In the genomic region with DNA sequence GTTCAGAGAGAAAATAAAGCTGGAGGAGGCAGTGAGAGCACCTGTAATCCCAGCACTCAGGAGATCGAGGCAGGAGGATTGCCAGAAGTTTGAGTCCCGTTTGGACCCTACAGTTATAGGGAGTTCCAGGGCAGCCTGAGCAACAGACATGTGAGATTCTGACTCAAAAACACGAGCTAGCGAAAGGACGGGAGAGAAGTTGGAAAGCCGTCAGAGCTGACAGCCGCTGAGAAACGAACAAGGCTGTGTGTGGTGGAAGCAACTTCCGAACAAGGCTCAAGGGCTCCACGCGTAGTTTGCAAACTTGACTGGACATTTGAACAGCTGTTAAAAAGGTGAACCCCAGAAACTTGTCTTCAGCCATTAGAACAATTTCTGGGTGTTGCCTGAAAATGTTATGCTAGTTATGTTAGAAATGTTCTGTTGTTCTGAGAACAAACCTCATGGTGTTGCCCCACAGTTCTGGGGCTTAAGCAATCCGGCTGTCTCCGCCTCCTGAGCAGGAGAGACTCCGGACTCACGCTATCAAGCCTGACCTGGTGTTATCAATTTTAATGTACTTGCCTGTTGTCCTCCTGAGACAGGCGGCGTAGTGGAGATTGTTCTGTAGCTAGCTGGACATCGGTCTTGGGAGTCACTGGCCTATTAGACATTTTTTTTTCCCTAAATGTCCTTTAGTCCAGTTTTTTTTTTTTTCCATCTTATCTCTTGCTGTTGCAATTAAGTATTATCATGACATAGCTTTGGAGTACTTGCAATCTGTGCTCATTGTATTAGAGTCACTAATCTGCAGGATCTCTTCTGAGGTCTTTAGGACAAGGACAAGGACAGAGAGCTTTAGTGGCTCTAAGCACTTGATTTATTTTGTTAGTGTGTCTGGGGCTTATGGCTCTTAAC, we compare ENCODE assay signal across 11 mouse cellular contexts. TPM values are rescaled to one million over a fixed set of nuclear protein-coding genes. Genes with fewer than 3 reads are reported as not detected.
DNase-seq lines count a peak whose midpoint lies in the region; ATAC-seq and TF ChIP-seq lines count a peak whose summit lies in the region.
"Had no signal": no experiment of that assay in that cellular context is flagged by ENCODE, and none has a peak within 500 bp of the region (broad histone marks: within the 10 kb centered on the region; RNA-seq: fewer than 3 reads in every experiment).

No protein-coding gene starts in this region.

- no peaks in the 10 kb centered on the region for H3K79me2 ChIP-seq in liver, adult 2 months (ENCODE audit: control insufficient read depth, insufficient read depth, low read length)

- no peak overlapping the region for H3K27ac ChIP-seq in liver, adult 2 months (replicated peaks; ENCODE audit: insufficient read depth, low read depth, low read length)
- H3K27ac ChIP-seq in liver, embryonic 12.5 days = no peak overlapping the region
- peak overlapping the region; percentile 88 for H3K27ac ChIP-seq in bone marrow, adult 2 months (ENCODE audit: control insufficient read depth, insufficient read depth, low read depth, low read length, poor library complexity)
- peak overlapping the region; percentile 62 for H3K27ac ChIP-seq in stomach, embryonic 16.5 days (ENCODE audit: low read length)

- TF ChIP-seq CTCF in liver, adult 2 months (IDR thresholded peaks at IDR 0.05; ENCODE audit: low read depth, low read length) = no peak
- TF ChIP-seq CTCF in bone marrow, adult 2 months (IDR thresholded peaks at IDR 0.05; ENCODE audit: control insufficient read depth, insufficient read depth, low read length) = no peak

- WGBS in liver, adult 2 months = 33% methylated on average over 18 of the region's 18 CpGs
- WGBS in liver, embryonic 12.5 days (ENCODE audit: insufficient replicate concordance) = 58% methylated on average over 18 of the region's 18 CpGs
- 44% methylated on average over 18 of the region's 18 CpGs for WGBS in bone marrow, adult 2 months
- 57% methylated on average over 18 of the region's 18 CpGs for WGBS in stomach, embryonic 16.5 days

- H3K4me3 ChIP-seq in liver, adult 2 months (ENCODE audit: insufficient read depth, low read depth, low read length) = no peak overlapping the region
- no peak overlapping the region for H3K4me3 ChIP-seq in liver, embryonic 12.5 days
- peak overlapping the region; percentile 2 for H3K4me3 ChIP-seq in bone marrow, adult 2 months (replicated peaks; ENCODE audit: control insufficient read depth, low read depth, low read length)
- no peak overlapping the region for H3K4me3 ChIP-seq in stomach, embryonic 16.5 days (replicated peaks; ENCODE audit: low read length)
- H3K4me3 ChIP-seq: erythroblast, embryonic 14.5 days had no signal

- no peaks in the 10 kb centered on the region for H3K27me3 ChIP-seq in liver, adult 2 months (ENCODE audit: control insufficient read depth, insufficient read depth, low read length)
- H3K27me3 ChIP-seq in liver, embryonic 12.5 days (replicated peaks) = peaks cover 30% of the 10 kb centered on the region
- H3K27me3 ChIP-seq in stomach, embryonic 16.5 days (ENCODE audit: control insufficient read depth, insufficient read depth, low read length) = no peaks in the 10 kb centered on the region

- no peaks in the 10 kb centered on the region for H3K9me3 ChIP-seq in liver, embryonic 12.5 days (replicated peaks)
- no peaks in the 10 kb centered on the region for H3K9me3 ChIP-seq in stomach, embryonic 16.5 days (replicated peaks; ENCODE audit: control insufficient read depth, low read length)

- no peak overlapping the region for H3K4me2 ChIP-seq in liver, embryonic 12.5 days
- H3K4me2 ChIP-seq in stomach, embryonic 16.5 days (ENCODE audit: low read depth, low read length) = 0 out of 2 replicates have a peak overlapping the region, but pooled peaks have one; percentile 1
- H3K4me2 ChIP-seq: lung, embryonic 14.5 days had no signal

- TF ChIP-seq POLR2A in liver, adult 2 months (IDR thresholded peaks at IDR 0.05; ENCODE audit: extremely low read depth, insufficient read depth, low read length) = no peak
- TF ChIP-seq POLR2A in bone marrow, adult 2 months (IDR thresholded peaks at IDR 0.05; ENCODE audit: borderline replicate concordance, control insufficient read depth, low read depth, low read length) = no peak

- ATAC-seq in liver, embryonic 12.5 days = no peak
- no peak for ATAC-seq in stomach, embryonic 16.5 days (ENCODE audit: insufficient read depth, low FRiP score)

- peak; percentile 80 for DNase-seq in liver, adult 2 months (ENCODE audit: extremely low read depth, low read depth, low spot score)
- peak; percentile 75 for DNase-seq in lung, postnatal 10 days
- no peak for DNase-seq in B cell, adult 2 months
- DNase-seq in spleen, postnatal 10 days (ENCODE audit: low spot score in 2 of 2) = no peak
- DNase-seq: cerebellum, postnatal 25 days; layer of hippocampus, postnatal 36 days; lung, embryonic 14.5 days had no signal

- peak overlapping the region; percentile 5; the same call in 1 of the 2 replicates for H3K9ac ChIP-seq in liver, adult 2 months (ENCODE audit: low read depth, low read length)
- H3K9ac ChIP-seq in liver, embryonic 12.5 days = no peak overlapping the region
- no peak overlapping the region; the same call in 1 of the 2 replicates for H3K9ac ChIP-seq in stomach, embryonic 16.5 days (ENCODE audit: low read length)
- H3K9ac ChIP-seq: lung, embryonic 14.5 days had no signal

- no peaks in the 10 kb centered on the region for H3K36me3 ChIP-seq in liver, adult 2 months (ENCODE audit: control insufficient read depth, insufficient read depth, low read length)
- no peaks in the 10 kb centered on the region for H3K36me3 ChIP-seq in liver, embryonic 12.5 days
- H3K36me3 ChIP-seq in stomach, embryonic 16.5 days (ENCODE audit: control insufficient read depth, insufficient read depth, low read length) = no peaks in the 10 kb centered on the region

- H3K4me1 ChIP-seq in liver, adult 2 months (ENCODE audit: control insufficient read depth, insufficient read depth, low read length) = no peaks in the 10 kb centered on the region
- H3K4me1 ChIP-seq in liver, embryonic 12.5 days = no peaks in the 10 kb centered on the region
- peaks cover 6% of the 10 kb centered on the region; the same call in 1 of the 2 replicates for H3K4me1 ChIP-seq in bone marrow, adult 2 months (ENCODE audit: control insufficient read depth, insufficient read depth, low read length)
- H3K4me1 ChIP-seq in stomach, embryonic 16.5 days (ENCODE audit: control insufficient read depth, insufficient read depth, low read length) = peaks cover 18% of the 10 kb centered on the region

RNA-seq across cellular contexts. Expression of a gene that starts 22.7 kb away (rescaled TPM):
- 44.3 and 57.3 TPM in 2 replicates for total RNA-seq in liver, adult 2 months (2014; rRNA removed)
- polyA plus RNA-seq in liver, adult 2 months (2012; rRNA removed) = 151 and 152 TPM in 2 replicates
- polyA plus RNA-seq in liver, embryonic 12.5 days (2016; fragmentation: Nextera tagmentation; extraction: Ambion mirVana) = 194 and 195 TPM in 2 replicates
- 39.8 and 59.6 TPM in 2 replicates for polyA plus RNA-seq in bone marrow, adult 2 months (2011; ENCODE audit: insufficient read depth, insufficient read length, low replicate concordance, missing spikeins)
- 383 and 401 TPM in 2 replicates for polyA plus RNA-seq in stomach, embryonic 16.5 days (2015; fragmentation: Nextera tagmentation; extraction: Ambion mirVana)

RNA-seq across cellular contexts. Expression of a gene that starts 58.1 kb away (rescaled TPM):
- 17.0 and 19.1 TPM in 2 replicates for total RNA-seq in liver, adult 2 months (2014; rRNA removed)
- polyA plus RNA-seq in liver, adult 2 months (2012; rRNA removed) = 13.7 and 14.0 TPM in 2 replicates
- polyA plus RNA-seq in liver, embryonic 12.5 days (2016; fragmentation: Nextera tagmentation; extraction: Ambion mirVana) = 11.6 and 12.1 TPM in 2 replicates
- polyA plus RNA-seq in bone marrow, adult 2 months (2011; ENCODE audit: insufficient read depth, insufficient read length, low replicate concordance, missing spikeins) = 14.2 and 25.4 TPM in 2 replicates
- polyA plus RNA-seq in stomach, embryonic 16.5 days (2015; fragmentation: Nextera tagmentation; extraction: Ambion mirVana) = 16.8 and 17.1 TPM in 2 replicates

Comparison
In these comparisons a context has a peak if more than half of its experiments do, and no peak if none do; other contexts are left out.
1. DNase-seq: peak in liver, adult 2 months (single experiment) and lung, postnatal 10 days (single experiment); none in B cell, adult 2 months (0 of 2) and spleen, postnatal 10 days (0 of 2).
2. H3K27ac ChIP-seq: peak in bone marrow, adult 2 months (single experiment) and stomach, embryonic 16.5 days (single experiment); none in liver, adult 2 months (single experiment) and liver, embryonic 12.5 days (single experiment).